Mouse (Mus musculus): ENCODE data around the gene Creb5.

The Creb5 gene

GRCm38 (mm10) chr6:53584718-53585405 is 297.8 kb downstream of the Creb5 start:
- DNase-seq (ENCODE audit: low read depth, low spot score): peak; percentile 45

- DNase-seq (ENCODE audit: low read depth, low spot score): no peak
Measured at GRCm38 (mm10) chr6:53589746-53590145, 302.7 kb downstream of the Creb5 start.

DNA sequence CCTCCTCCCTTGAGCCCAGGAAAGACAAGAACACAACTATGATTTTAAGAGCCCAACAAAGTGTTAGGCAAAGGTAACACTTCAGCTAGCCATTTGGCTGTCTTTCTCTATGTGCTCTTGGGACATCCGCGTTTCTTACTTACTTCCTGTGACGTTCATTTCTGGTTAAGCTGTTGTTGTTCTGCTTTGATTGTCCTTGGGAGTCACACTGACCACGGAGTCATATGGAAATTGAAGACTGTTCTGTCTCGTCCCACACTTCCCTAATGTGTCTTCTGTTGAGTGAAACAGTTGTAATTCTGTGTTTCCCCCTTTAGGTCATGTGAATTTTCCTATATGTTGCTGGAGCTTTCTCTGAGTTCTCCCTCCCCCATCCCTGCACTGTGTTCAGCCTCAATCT is 305.2 kb downstream of the Creb5 start:
- DNase-seq (ENCODE audit: low read depth, low spot score): no peak

DNA sequence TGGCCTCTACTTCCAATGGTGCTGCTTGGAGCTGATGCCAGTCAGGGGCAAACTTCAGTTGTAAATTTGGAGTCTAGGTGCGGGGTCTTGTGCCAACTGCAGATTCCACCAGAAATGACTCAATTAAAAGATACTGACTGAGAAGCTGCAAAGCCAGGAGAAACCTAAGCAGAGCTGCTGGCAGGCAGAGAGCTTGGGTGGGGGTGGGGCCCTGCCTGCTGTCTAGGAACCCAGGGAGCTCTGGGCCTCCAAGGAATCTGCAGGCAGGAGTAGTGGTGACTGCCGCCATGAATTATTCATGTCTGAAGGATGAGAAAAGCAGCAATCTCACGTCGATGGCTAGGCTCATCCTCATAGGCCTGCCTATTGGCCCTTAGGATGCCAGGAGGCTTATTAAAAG is 306.5 kb downstream of the Creb5 start:
- DNase-seq (ENCODE audit: low read depth, low spot score): no peak

- DNase-seq (ENCODE audit: low read depth, low spot score): no peak
Measured at GRCm38 (mm10) chr6:53594316-53594715, 307.2 kb downstream of the Creb5 start.

DNA sequence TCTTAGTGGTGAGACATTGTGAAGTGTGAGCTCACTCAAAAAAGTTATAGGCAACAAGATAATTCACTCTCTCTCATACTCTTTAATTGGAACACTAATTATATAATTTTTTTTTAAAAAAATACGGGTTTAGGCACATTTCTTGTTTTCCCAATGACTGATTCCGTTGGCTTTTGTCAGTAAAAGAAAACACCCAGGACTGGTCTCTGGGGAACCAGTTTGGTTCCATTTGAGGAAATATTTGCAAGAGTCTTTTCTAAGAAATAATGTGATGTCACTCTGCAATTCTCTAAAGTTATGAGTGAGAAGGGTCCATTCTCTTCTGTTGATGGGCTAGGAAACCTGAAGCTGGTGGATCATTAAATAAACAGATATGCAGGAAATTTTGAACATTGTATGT is 309.3 kb downstream of the Creb5 start:
- no peak for DNase-seq (ENCODE audit: low read depth, low spot score)

- no peak for DNase-seq (ENCODE audit: low read depth, low spot score)
Measured at GRCm38 (mm10) chr6:53603041-53603440, 316.0 kb downstream of the Creb5 start.

- no peak for DNase-seq (ENCODE audit: low read depth, low spot score)
Measured at GRCm38 (mm10) chr6:53603695-53604094, 316.6 kb downstream of the Creb5 start.

DNA sequence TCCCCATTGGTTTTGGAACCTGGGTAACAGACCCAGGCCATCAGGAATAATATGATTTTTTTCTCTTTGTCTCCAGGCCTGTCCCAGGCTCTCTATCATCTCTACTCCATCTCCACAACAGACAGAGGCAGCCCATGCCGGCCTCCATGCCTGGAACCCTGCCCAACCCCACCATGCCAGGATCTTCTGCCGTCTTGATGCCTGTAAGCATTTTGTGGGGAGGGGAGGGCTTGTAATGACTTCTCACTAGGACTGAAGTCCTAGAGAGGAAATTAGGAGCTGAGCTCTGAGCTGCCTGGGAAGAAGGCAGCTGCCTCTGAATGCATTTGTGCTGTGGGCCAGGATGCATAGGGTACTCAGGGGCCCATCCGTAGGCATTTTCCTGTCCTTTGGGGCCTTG is 317.3 kb downstream of the Creb5 start:
- DNase-seq (ENCODE audit: low read depth, low spot score): no peak

GRCm38 (mm10) chr6:53605184-53605583 is 318.1 kb downstream of the Creb5 start:
- DNase-seq (ENCODE audit: low read depth, low spot score): peak; percentile 9

GRCm38 (mm10) chr6:53611451-53611945 is 324.4 kb downstream of the Creb5 start:
- DNase-seq (ENCODE audit: low read depth, low spot score): no peak

DNA sequence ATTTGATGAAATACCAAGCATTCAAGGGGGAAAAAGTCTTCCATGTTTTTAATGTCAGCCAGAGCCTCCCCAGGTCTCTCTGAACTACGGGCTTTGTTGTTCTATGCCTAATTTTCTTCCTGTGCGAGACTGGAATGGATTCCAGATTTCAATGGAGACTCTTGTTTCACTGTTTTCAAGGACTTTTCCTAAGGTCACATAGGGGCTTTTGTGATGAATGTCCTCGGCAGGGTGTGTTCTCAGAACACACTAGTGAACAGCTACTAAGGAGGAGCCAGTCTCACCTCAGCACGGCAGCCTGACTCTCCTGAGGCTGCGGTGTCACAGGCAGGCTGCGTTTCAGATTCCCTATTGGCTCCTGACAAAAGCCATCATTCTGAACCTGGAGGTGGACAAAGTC is 325.6 kb downstream of the Creb5 start:
- DNase-seq (ENCODE audit: low read depth, low spot score): no peak

- DNase-seq (ENCODE audit: low read depth, low spot score): no peak
Measured at GRCm38 (mm10) chr6:53615440-53616211, 328.6 kb downstream of the Creb5 start.

DNA sequence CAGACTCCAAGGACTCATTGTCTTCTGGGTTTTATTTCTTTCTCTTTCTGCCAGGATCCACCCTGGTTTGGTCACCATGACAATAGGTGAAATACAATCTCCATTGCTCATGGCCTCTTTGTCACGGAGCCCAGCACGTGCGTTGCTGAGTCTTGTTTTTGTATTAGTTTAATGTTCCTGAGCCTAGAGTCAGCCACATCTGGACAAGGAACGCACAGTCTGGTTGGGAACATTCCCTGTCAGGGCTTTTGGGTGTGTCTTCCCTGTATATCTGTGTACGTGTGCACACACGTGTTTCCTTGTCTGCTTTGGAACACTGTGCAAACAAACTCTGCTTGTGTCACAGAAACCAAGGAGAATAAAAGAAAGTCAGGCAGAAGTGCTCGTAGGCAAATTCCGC is 331.1 kb downstream of the Creb5 start:
- DNase-seq (ENCODE audit: low read depth, low spot score): no peak

GRCm38 (mm10) chr6:53619676-53620075 is 332.6 kb downstream of the Creb5 start:
- DNase-seq (ENCODE audit: low read depth, low spot score): no peak

DNA sequence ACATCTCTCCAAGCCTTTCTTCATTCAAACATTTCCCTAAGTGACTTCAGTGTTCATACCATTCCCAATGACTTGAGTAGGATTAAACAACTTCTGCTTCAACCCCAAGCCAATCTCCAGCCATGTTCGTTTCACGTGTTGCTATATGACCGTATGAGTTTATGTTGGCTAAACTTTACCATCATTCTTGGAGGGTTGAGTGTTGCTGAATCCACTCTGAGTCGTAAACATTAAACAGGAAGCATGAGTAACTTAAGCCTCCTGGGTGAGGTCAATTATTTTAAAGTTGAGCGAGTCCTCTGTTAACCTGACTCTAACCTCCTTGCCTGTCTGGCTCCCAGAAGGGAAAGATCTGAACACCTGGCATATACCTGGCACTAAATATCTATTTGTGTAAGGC is 334.2 kb downstream of the Creb5 start:
- no peak for DNase-seq (ENCODE audit: low read depth, low spot score)

- DNase-seq (ENCODE audit: low read depth, low spot score): no peak
Measured at GRCm38 (mm10) chr6:53624455-53625276, 337.6 kb downstream of the Creb5 start.

GRCm38 (mm10) chr6:53626044-53626443 is 339.0 kb downstream of the Creb5 start:
- DNase-seq (ENCODE audit: low read depth, low spot score): no peak

DNA sequence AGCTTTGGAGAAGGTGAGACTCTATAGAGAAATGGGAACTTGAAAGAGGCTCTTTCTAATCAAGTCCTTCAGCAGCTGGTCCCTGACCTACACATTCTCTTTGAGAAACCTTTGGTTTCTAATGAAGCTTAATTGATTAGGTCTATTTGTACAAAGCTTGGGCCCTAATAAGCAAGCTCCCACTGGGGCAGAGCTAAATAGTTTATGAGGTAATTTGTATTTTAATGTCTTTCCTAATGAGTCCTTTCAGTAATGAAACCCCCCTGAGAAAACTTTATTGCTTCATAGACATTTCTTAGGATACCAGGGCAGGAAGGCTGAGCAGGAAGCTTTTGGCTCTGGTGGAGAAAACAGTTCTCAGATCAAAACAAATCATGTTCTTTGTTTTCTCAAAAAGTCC is 341.6 kb downstream of the Creb5 start:
- no peak for DNase-seq (ENCODE audit: low read depth, low spot score)

- DNase-seq (ENCODE audit: low read depth, low spot score): no peak
Measured at GRCm38 (mm10) chr6:53635453-53635852, 348.4 kb downstream of the Creb5 start.

- DNase-seq (ENCODE audit: low read depth, low spot score): peak; percentile 58
Measured at GRCm38 (mm10) chr6:53637356-53638351, 350.6 kb downstream of the Creb5 start.

All from telencephalon, adult 2 months (tissue).